Mouse (Mus musculus): ENCODE results near the gene Ccdc162. TPM values are rescaled to one million over a fixed set of nuclear protein-coding genes. Genes with fewer than 3 reads are reported as not detected.

Gene Ccdc162
- polyA plus RNA-seq, 1 experiment, result 4.3 TPM

DNA sequence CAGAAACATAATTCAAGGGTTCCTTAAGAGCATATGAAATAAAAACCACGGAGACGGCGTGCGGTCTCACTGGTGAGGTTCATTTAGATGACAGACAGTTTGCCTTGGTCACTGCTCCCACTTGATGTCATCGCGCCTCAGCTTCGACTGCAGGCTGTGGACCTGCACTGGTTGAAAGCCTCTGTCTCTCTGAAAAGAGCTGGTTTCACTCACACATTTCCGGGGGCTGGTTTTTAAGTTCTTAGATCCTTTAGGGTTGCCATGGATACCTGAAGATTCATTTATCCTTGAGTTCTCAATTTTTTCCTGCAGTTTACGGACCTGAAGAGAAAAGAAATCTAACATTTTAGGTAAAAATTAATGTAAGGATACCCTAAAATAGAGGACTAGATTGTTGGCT is 3.2 kb upstream of the Ccdc162 start:
- TF ChIP-seq CTCF (IDR thresholded peaks at IDR 0.05; ENCODE audit: control insufficient read depth, insufficient read depth, low read length), result no peak
- TF ChIP-seq POLR2A (IDR thresholded peaks at IDR 0.05; ENCODE audit: borderline replicate concordance, control insufficient read depth, low read depth, low read length), result no peak
- no peaks in the 10 kb centered on the region for H3K4me1 ChIP-seq (ENCODE audit: control insufficient read depth, insufficient read depth, low read length)
- WGBS, result 90% methylated on average over 9 of the region's 9 CpGs
- no peak overlapping the region for H3K27ac ChIP-seq (ENCODE audit: control insufficient read depth, insufficient read depth, low read depth, low read length, poor library complexity)
- H3K4me3 ChIP-seq (replicated peaks; ENCODE audit: control insufficient read depth, low read depth, low read length), result no peak overlapping the region

DNA sequence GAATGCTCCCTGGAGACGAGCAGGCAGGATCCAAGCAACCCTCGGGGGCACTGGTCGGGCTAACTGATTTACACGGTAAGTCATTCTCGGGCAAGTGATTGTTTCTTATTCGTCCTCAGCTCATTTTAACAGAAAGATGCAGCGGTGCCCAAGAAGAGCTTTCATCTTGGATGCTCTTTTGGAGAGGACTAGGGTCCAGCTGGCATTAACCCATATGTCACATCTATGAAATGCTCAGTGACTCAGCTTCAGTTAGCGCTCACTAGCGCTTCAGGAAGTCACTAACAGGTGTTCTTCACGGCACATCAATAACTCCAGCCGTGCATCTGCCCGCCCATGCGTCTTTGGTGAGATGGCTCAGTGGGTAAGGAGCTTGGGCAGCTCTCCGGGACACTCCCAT is 877 bp downstream of the Ccdc162 start:
- no peak overlapping the region for H3K4me3 ChIP-seq (replicated peaks; ENCODE audit: control insufficient read depth, low read depth, low read length)
- no peak for TF ChIP-seq POLR2A (IDR thresholded peaks at IDR 0.05; ENCODE audit: borderline replicate concordance, control insufficient read depth, low read depth, low read length)
- TF ChIP-seq CTCF (IDR thresholded peaks at IDR 0.05; ENCODE audit: control insufficient read depth, insufficient read depth, low read length), result no peak
- WGBS, result 87% methylated on average over 14 of the region's 14 CpGs
- H3K4me1 ChIP-seq (ENCODE audit: control insufficient read depth, insufficient read depth, low read length), result no peaks in the 10 kb centered on the region; the same call in 1 of the 2 replicates
- no peak overlapping the region for H3K27ac ChIP-seq (ENCODE audit: control insufficient read depth, insufficient read depth, low read depth, low read length, poor library complexity)

DNA sequence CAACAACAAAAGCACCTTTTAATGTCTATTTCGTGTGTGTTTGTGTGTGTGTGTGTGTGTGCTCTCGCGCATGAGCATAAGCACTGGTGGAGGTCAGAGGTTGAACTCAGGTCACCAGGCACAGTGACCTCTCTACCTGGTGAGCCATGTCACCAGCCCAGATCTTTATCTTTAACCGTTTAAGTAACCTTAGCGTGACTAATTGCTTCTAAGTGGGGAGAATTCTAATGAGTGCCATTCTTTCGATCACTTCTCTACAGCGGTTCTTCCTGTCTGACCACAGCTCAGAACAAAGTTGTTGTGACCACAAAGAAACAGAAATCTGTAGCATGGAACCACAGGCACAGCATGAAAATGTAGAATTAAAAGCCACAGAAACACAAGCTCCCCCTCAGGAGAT is 5.0 kb downstream of the Ccdc162 start:
- H3K27ac ChIP-seq (ENCODE audit: control insufficient read depth, insufficient read depth, low read depth, low read length, poor library complexity), result no peak overlapping the region
- WGBS, result 42% methylated on average over 7 of the region's 7 CpGs
- H3K4me1 ChIP-seq (ENCODE audit: control insufficient read depth, insufficient read depth, low read length), result no peaks in the 10 kb centered on the region; the same call in 1 of the 2 replicates
- TF ChIP-seq CTCF (IDR thresholded peaks at IDR 0.05; ENCODE audit: control insufficient read depth, insufficient read depth, low read length), result no peak
- TF ChIP-seq POLR2A (IDR thresholded peaks at IDR 0.05; ENCODE audit: borderline replicate concordance, control insufficient read depth, low read depth, low read length), result no peak
- H3K4me3 ChIP-seq (replicated peaks; ENCODE audit: control insufficient read depth, low read depth, low read length), result peak overlapping the region; percentile 18

DNA sequence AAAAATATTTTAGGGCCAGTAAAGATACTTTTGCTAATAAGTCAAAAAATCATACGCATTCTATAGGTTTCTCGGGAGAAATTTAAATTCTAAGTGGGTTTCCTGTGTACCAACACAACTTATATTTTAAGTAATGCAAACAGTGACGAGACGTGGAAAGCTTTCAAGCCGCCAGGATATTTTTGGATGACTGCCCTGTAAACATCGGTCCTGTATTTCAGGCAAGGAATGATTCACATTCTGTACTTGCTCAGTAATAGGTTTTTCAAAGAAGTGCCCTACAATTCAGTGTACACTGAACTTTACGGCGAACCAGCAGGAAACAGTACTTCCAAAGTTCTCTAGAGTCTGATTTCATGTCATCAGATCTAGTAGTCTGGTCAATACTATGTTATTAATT is 5.7 kb downstream of the Ccdc162 start:
- no peaks in the 10 kb centered on the region; the same call in 1 of the 2 replicates for H3K4me1 ChIP-seq (ENCODE audit: control insufficient read depth, insufficient read depth, low read length)
- H3K27ac ChIP-seq (ENCODE audit: control insufficient read depth, insufficient read depth, low read depth, low read length, poor library complexity), result no peak overlapping the region
- no peak overlapping the region for H3K4me3 ChIP-seq (replicated peaks; ENCODE audit: control insufficient read depth, low read depth, low read length)
- WGBS, result 89% methylated on average over 8 of the region's 8 CpGs
- no peak for TF ChIP-seq CTCF (IDR thresholded peaks at IDR 0.05; ENCODE audit: control insufficient read depth, insufficient read depth, low read length)
- TF ChIP-seq POLR2A (IDR thresholded peaks at IDR 0.05; ENCODE audit: borderline replicate concordance, control insufficient read depth, low read depth, low read length), result no peak

DNA sequence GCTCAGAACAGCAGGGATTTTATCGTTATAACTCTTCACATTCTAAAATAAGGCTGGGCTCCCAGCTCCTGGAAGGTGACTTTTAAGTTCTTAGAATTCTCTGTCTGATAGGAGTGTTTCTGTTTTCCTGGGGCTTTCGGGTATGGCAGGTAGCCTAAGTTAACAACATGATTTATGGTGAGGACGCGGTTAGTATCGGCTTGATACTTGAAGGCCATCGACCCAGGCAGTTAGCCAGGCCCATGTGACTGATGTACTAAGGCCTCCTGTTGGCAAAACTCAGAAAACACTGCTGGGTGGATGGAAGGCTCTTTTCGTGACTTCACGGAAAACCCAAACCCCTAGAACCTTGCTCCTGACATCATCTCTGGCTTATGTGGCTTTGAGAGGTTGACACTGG is 7.1 kb downstream of the Ccdc162 start:
- H3K4me3 ChIP-seq (replicated peaks; ENCODE audit: control insufficient read depth, low read depth, low read length), result no peak overlapping the region
- TF ChIP-seq CTCF (IDR thresholded peaks at IDR 0.05; ENCODE audit: control insufficient read depth, insufficient read depth, low read length) (no peak), POLR2A (IDR thresholded peaks at IDR 0.05; ENCODE audit: borderline replicate concordance, control insufficient read depth, low read depth, low read length) (no peak)
- 71% methylated on average over 8 of the region's 8 CpGs for whole genome bisulfite sequencing
- H3K27ac ChIP-seq (ENCODE audit: control insufficient read depth, insufficient read depth, low read depth, low read length, poor library complexity), result no peak overlapping the region
- no peaks in the 10 kb centered on the region; the same call in 1 of the 2 replicates for H3K4me1 ChIP-seq (ENCODE audit: control insufficient read depth, insufficient read depth, low read length)

DNA sequence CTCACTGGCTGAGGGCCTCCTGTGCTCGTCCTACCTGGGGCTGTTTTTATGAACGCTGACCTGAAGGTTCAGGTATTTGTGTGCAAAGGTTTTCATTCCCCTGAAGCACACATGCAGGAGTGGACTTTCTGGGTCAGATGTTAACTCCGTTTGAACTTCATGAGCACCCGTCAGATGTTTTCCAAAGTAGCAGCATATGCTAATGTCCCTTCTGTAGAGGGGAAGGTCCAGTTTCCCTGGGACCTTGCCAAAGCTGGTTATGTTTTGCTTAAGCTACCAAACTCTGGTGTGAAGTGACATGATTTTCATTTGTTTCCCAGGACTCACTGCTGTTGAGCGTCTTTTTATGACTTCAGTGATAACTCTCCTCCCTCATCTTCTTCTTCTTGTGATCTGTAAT is 16.8 kb downstream of the Ccdc162 start:
- Histone ChIP-seq H3K4me1 (ENCODE audit: control insufficient read depth, insufficient read depth, low read length) (no peaks in the 10 kb centered on the region), H3K27ac (ENCODE audit: control insufficient read depth, insufficient read depth, low read depth, low read length, poor library complexity) (no peak overlapping the region), H3K4me3 (replicated peaks; ENCODE audit: control insufficient read depth, low read depth, low read length) (no peak overlapping the region)
- TF ChIP-seq POLR2A (IDR thresholded peaks at IDR 0.05; ENCODE audit: borderline replicate concordance, control insufficient read depth, low read depth, low read length) (no peak), CTCF (IDR thresholded peaks at IDR 0.05; ENCODE audit: control insufficient read depth, insufficient read depth, low read length) (no peak)
- WGBS, result 75% methylated on average over 5 of the region's 5 CpGs

DNA sequence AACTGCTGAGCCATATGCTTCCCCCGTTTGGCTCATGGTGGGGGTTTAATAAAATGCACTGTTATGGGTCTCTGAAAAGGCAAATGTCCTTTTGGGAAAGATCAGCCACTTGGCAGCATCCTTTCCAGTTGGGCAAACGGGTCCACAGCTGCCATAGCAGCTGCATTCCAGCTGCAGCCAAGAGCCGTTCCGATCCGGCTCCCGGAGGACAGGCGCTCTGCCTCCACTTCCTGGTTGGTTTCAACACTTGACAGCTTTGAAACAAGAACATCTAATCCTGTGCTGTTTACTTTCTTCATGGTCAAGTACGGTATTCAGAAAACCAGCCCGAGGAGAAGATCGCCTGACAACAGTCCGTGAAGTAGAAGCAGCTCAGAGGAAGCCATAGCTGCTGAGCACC is 19.4 kb downstream of the Ccdc162 start:
- H3K4me3 ChIP-seq (replicated peaks; ENCODE audit: control insufficient read depth, low read depth, low read length), result no peak overlapping the region
- TF ChIP-seq POLR2A (IDR thresholded peaks at IDR 0.05; ENCODE audit: borderline replicate concordance, control insufficient read depth, low read depth, low read length) (no peak), CTCF (IDR thresholded peaks at IDR 0.05; ENCODE audit: control insufficient read depth, insufficient read depth, low read length) (no peak)
- no peaks in the 10 kb centered on the region for H3K4me1 ChIP-seq (ENCODE audit: control insufficient read depth, insufficient read depth, low read length)
- 78% methylated on average over 11 of the region's 11 CpGs for WGBS
- H3K27ac ChIP-seq (ENCODE audit: control insufficient read depth, insufficient read depth, low read depth, low read length, poor library complexity), result no peak overlapping the region

DNA sequence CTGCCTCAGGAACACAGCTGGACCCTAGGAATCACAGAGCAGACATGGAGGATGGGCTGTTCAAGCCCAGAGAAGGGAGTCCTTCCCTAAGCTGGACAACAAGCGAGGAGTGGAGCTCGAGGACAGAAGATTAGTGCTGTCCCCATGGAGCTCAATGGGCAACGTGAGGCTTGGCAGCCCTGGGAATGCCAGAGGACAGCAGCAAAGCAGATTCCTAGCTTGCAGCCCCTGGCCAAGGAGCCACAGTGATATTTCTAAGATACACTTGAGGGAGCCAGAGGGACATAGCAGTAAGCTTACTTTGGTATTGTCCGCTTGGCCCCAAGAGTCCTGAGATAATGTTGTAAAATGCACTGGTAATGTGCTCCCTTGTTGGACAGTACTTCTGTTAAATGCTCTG is 25.5 kb downstream of the Ccdc162 start:
- no peak for TF ChIP-seq POLR2A (IDR thresholded peaks at IDR 0.05; ENCODE audit: borderline replicate concordance, control insufficient read depth, low read depth, low read length)
- no peak for TF ChIP-seq CTCF (IDR thresholded peaks at IDR 0.05; ENCODE audit: control insufficient read depth, insufficient read depth, low read length)
- Histone ChIP-seq H3K4me1 (ENCODE audit: control insufficient read depth, insufficient read depth, low read length) (no peaks in the 10 kb centered on the region), H3K27ac (ENCODE audit: control insufficient read depth, insufficient read depth, low read depth, low read length, poor library complexity) (no peak overlapping the region), H3K4me3 (replicated peaks; ENCODE audit: control insufficient read depth, low read depth, low read length) (no peak overlapping the region)
- WGBS, result 67% methylated on average over 4 of the region's 4 CpGs
